Mouse (Mus musculus): ENCODE results near the gene 4930469K13Rik.

Gene 4930469K13Rik

DNA sequence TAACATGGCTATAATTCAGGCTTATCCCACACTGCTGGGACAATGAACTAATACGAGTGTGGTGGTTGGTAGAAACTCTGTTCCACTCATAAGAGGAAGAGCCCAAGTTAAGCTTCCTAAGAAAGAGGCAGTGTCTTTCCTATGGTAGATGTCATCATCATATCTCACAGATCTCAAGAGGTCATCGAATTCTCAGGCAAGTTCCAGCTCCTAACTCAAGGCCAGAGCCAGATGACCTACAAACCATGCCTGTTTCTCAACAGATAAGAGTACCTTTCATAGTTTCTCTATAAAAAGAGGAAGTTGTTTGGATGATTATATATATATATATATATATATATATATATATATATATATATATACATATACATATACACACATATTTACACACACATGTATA lies 111.8 kb downstream of the 4930469K13Rik start:
- 93% methylated on average over 2 of the region's 2 CpGs for WGBS

GRCm38 (mm10) chr11:33980146-33980545 lies 118.2 kb downstream of the 4930469K13Rik start:
- WGBS: 67% methylated on average over 4 of the region's 4 CpGs

- WGBS: 90% methylated on average over 2 of the region's 2 CpGs
These were observed 123.2 kb downstream of the 4930469K13Rik start for GRCm38 (mm10) chr11:33975121-33975520.

- 77% methylated on average over 14 of the region's 14 CpGs for WGBS
These were observed 123.9 kb downstream of the 4930469K13Rik start for GRCm38 (mm10) chr11:33974341-33975040.

DNA sequence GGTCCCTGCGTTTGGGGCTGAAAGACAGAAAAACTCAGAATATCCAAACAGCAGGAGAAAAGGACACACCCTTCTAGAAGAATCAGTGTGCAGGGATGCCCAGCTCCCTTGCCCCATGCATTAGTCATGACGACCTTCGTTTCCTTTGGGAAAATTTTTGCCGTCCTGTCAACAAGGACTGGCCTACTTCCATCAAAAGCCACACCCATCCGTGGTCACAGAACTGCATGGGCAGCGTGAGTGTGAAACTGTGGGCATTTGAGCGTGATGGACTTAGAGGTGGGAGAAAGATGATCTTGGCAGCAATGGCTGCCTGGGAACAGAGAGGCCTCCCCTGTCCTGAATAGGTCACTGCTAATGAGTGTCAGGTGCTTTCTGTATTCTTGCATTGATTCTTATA lies 126.2 kb downstream of the 4930469K13Rik start:
- WGBS: 81% methylated on average over 7 of the region's 7 CpGs

DNA sequence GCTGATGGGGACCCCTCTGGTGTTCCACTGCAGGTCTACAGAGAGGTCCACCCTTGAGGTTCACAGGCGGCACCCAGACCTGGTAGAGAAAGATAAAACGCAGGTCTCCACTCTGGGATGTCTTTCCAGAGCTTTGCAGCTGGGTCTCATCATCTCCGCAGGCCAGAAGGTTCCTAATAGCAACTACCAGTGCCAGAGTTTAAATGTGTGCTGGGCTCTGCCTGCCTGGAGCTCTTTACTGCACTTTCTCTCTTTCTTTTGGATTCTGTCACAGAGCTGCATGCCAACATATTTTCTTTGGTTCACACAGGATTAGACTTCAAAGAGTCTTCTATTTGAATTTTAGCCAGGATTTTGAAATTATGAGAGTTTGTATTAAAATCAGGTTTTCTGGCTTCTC lies 129.2 kb downstream of the 4930469K13Rik start:
- 83% methylated on average over 3 of the region's 3 CpGs for WGBS

GRCm38 (mm10) chr11:33967708-33968107 lies 130.6 kb downstream of the 4930469K13Rik start:
- 88% methylated on average over 4 of the region's 4 CpGs for WGBS

GRCm38 (mm10) chr11:33965380-33965779 lies 133.0 kb downstream of the 4930469K13Rik start:
- 70% methylated on average over 2 of the region's 2 CpGs for WGBS

- 40% methylated on average over 6 of the region's 6 CpGs for WGBS
These were observed 135.5 kb downstream of the 4930469K13Rik start, which contains the start of gene Kcnmb1 for GRCm38 (mm10) chr11:33962688-33963407. Gene Kcnmb1, plus strand, starts transcription at chr11:33963013.

DNA sequence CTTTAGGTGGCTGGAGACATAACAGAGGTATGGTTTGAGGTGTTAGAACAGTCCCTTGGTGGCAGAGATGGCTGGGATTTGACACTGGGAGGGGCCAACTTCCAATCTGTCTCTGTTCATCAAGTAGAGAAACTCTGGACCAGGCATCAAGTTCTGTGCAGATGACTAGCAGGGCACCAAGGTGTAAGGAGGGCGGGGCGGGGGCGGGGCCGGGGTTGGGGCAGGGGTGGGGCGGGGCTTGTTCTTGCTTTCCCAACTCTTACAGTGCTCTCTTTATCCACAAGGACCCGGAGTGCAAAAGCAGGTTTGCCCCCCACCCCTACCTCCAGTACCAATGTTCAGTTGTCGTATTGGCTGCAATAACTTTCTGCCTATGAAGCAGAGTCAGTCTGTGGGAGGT lies 136.2 kb downstream of the 4930469K13Rik start:
- 59% methylated on average over 7 of the region's 7 CpGs for WGBS

GRCm38 (mm10) chr11:33958713-33959112 lies 139.6 kb downstream of the 4930469K13Rik start:
- WGBS: 82% methylated on average over 8 of the region's 8 CpGs

DNA sequence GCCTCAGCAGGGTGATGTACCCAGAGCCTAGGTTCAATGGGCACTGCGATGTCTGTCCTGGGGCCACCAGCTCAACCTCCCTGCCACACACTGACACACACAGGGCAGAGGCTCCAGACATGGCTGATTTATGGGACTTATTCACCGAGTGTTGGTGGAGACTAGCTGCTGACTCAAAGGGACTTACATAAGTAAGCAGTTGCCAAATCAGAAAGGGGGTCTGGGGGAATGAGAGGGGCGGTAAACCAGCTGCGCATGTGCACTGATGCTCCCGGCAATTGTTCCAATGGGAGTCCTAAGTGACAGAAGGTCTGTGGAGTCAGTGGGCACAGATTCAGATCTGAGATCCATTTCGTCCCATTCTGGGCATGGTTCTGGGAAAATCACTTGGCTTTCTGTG lies 140.8 kb downstream of the 4930469K13Rik start:
- 80% methylated on average over 6 of the region's 6 CpGs for WGBS

DNA sequence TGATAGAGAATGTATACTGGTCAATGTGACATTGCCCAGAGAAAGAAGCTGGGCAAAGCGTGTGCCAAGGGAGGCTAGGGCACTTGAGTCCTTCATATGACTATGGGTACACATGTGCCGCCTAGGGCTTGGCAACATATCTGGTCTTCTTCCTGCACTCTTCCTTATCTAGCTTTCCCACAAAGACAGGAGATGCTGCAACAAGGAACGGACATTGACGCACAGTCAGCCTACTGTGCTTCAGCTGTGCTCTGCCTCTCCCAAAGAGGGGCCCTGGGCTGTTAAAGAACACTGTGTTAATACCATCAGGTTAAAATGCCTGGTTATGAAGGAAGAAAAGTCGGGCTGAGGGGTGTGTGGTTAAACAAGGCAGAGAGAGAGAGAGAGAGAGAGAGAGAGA lies 141.7 kb downstream of the 4930469K13Rik start:
- 88% methylated on average over 5 of the region's 5 CpGs for WGBS

GRCm38 (mm10) chr11:33955982-33956381 lies 142.4 kb downstream of the 4930469K13Rik start:
- 76% methylated on average over 4 of the region's 4 CpGs for WGBS

- WGBS: 90% methylated on average over 8 of the region's 8 CpGs
These were observed 146.4 kb downstream of the 4930469K13Rik start for GRCm38 (mm10) chr11:33951684-33952625.

- WGBS: 65% methylated on average over 5 of the region's 5 CpGs
These were observed 147.2 kb downstream of the 4930469K13Rik start for GRCm38 (mm10) chr11:33951155-33951554.

GRCm38 (mm10) chr11:33946501-33946900 lies 151.9 kb downstream of the 4930469K13Rik start:
- WGBS: 84% methylated on average over 4 of the region's 4 CpGs

GRCm38 (mm10) chr11:33944786-33945328 lies 153.5 kb downstream of the 4930469K13Rik start:
- WGBS: 90% methylated on average over 9 of the region's 9 CpGs

- WGBS: 79% methylated on average over 4 of the region's 4 CpGs
These were observed 154.1 kb downstream of the 4930469K13Rik start for GRCm38 (mm10) chr11:33944067-33944785.

DNA sequence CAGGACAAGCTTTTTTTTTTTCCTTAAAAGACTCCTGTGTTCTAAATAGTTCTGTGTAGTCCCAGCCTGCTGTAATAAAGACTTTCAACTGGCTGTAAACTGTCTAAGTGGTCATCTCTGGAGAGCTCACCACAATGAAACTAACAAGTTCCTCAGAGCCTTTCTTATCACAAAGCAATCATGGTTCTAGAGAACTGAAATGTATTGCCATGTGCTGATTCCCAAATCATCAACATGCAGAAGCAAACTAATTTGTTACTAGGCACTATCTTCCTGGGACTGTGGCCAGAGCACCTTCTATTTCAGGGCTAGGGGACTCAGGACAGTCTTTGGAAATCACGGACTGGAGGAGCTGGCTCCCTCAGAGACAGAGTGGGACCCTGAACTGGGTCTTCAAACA lies 154.8 kb downstream of the 4930469K13Rik start:
- 84% methylated on average over 1 of the region's 1 CpGs for WGBS
